Mouse (Mus musculus) induced T-regulatory cell, adult 2 months (primary cell): Measurements from ENCODE around the gene Hdac9.

ENCODE experiments used
- DNase-seq: peaks from one replicate; pipeline ENCODE4 v3.0.0-alpha.2; 2012; ENCODE audit warnings: low read depth

Hdac9 gene

DNA sequence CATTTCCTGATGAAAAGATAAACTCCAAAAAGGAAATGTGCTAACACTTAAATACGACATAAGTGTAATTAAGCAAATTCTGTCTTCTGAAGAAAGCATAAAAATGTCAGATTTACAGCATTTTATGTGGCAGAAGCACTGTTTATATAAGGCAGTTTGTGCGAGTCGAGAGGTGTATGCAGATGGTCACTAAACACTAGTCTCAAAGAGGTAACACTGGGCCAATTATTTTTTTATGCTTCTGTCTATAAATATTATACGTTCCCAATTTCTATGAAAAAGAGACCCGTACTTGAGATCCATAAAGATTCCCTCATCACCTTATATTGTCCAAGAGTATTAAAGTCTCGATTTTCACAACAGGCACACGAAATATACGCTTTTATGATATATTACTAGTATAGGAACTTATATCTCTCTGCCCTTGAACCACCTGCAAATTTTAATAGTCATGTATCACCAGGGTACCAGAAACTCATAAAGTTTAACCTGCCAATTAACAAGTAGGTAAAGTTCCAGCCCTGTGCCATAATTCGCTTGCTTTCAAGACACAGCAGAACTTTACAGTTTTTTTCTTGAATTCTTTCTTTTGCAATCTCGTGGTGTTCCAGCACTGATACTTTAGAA lies 322.6 kb downstream of the Hdac9 start:
- DNase-seq = no peak

DNA sequence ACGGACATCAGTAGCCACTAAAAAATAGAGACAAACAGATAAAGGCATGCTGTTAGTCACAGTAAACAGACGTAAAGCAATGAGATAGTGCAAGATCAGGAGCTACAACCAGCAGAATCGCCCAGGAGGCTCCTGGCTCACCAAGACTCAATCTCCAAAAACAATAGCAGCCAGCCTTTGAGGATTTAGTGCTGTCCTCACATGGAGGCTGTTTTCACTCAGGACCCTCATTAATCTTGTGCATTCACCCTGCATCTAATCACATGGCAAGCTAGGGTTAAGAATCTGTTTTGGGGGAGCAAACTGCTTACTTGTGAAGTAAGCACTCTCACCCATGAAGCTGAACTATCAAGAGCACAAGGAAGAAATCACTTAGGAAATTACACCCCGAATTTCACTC lies 329.7 kb downstream of the Hdac9 start:
- no peak for DNase-seq

GRCm38 (mm10) chr12:34582522-34582921 lies 334.4 kb downstream of the Hdac9 start:
- no peak for DNase-seq

- no peak for DNase-seq
These were observed 337.7 kb downstream of the Hdac9 start for GRCm38 (mm10) chr12:34579220-34579619.

- DNase-seq = no peak
These were observed 345.8 kb downstream of the Hdac9 start for GRCm38 (mm10) chr12:34571069-34571468.

DNA sequence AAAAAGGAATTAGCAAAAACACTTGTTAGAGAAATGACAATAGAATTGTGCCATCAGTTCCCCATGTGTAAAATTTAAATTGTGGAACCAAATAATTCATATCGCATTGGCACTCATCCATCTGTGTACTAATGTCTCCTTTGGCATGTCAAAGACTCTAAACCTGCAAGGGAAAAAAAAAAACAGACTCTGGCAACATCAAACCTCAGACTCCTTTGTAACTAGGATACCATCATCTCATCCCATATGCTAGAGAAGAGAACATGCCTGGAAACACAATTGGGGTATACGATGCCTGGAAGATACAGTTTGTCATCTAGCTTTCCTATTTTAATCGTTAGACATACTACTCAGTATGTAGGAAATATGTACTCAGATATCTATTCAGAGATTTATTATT lies 347.4 kb downstream of the Hdac9 start:
- no peak for DNase-seq

DNA sequence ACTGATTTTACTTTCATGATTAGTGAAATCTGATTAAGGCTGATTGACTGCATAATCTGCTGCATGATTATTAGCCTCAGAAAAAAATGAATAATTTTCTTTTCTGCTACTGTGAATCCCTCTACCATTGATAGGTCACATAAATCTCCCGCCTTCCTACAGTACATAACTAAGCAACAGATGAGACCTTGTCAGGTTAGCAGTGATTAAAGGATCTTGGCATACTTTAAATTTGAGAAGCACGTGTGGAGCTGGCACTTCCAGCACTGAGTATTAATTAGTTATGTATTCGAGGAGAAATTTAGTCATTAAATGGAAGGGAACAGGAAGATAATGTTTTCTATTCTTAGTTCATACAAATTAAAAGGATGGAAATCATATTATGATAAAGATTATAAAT lies 347.8 kb downstream of the Hdac9 start:
- no peak for DNase-seq

GRCm38 (mm10) chr12:34562331-34562730 lies 354.6 kb downstream of the Hdac9 start:
- peak; percentile 37 for DNase-seq

DNA sequence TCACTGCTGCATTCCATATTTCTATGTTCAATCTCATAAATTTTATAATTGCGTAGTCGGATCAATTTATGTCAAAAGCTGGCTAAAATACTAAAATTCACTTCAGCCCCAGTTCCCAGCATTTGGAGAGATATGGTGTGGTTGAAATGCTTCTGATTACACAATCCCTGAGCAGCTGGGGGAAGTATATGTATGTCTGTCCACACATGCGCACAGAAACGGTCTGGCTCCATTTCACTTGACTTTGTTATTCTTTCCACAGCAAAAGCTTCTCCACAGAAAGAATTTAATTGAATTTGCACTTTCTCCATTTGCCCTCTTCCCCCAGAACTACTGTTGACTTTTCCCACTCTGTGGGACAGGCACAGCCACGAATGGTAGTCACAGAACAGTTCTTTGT lies 357.9 kb downstream of the Hdac9 start:
- no peak for DNase-seq

GRCm38 (mm10) chr12:34554803-34555202 lies 362.1 kb downstream of the Hdac9 start:
- DNase-seq = no peak

GRCm38 (mm10) chr12:34550268-34550667 lies 366.6 kb downstream of the Hdac9 start:
- DNase-seq = no peak

GRCm38 (mm10) chr12:34529165-34529545 lies 387.7 kb downstream of the Hdac9 start:
- no peak for DNase-seq

DNA sequence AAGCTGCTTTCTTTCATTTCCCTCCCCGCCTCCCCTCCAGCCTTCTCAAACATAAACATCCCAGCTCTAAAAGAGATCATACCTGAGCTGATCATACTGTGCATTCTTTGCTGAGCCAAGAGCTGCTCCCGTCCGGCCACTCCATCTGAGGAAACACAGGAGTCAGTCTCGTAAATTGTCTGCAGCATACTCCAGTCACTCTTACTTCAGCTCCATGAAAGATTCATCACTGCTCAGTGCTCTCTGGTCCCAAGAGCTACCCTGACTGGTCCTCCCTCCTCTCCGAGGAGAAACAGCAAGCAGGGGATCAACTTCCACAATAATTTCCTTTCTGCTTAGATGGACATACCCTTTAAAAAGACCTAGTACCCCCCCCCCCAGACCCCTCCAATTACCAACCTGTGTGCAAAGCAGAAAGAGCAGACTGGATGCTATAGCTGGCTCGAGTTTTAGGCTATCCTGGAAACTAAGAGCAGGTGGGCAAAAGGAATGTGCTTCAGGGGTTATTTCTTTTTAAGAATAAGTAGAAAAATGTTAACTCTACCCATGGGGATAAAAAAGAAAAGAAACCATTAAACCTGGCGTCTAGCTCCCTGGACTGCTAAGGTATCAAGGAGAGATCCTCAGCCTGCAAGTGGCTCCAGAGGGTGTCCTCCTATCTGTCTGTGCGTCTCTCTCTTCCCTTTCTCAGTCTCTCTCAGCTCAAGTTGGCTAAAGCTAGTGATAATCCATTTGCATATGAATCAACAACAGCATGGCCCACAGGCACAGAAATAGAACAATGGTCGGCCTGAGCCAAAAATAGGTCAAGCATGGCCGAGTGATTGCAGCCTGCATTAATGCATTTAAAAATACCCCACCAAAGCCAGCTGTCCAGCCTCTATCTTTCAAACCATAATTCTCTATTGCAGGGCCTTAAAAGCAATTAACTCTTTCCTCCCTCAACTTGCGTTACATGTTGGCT lies 388.4 kb downstream of the Hdac9 start:
- DNase-seq = no peak

DNA sequence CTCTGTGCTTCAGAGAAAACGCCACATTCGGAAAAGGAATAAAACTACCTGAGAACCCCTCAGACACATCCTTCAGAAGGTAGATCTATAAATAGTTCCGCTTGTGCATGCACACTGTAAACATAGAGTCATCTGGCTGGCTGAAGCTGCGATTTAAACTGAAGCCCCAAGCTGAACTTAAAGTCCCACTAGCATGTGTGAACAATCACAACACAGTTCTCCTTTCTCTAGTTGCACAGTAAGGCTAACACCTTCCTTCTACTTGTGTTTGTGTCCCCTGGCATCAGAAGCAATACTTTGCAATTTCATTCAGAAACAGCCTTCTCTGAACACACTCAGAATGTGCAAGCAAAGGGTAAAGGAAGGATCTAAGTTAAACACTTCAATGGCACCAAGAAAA lies 389.1 kb downstream of the Hdac9 start:
- DNase-seq = no peak

DNA sequence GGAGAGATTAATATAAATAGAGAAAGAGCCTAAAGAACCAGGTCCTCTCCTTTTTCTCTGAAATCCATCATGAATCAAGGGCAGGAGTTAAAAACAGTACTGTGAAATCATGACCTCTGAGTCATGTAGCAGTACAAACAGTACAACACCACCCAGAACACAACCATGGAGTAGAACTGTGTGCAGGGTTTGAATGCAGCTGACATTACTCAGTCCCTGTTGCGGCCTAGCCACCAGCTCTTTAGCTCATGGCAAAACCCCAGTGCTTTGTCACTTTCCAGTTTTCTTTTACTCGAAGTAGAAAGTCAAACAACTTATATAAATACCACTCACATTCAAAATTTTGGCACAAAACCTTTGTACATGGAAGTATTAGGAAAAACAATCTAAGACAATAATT lies 395.4 kb downstream of the Hdac9 start:
- no peak for DNase-seq

GRCm38 (mm10) chr12:34516769-34517562 lies 399.9 kb downstream of the Hdac9 start:
- no peak for DNase-seq

DNA sequence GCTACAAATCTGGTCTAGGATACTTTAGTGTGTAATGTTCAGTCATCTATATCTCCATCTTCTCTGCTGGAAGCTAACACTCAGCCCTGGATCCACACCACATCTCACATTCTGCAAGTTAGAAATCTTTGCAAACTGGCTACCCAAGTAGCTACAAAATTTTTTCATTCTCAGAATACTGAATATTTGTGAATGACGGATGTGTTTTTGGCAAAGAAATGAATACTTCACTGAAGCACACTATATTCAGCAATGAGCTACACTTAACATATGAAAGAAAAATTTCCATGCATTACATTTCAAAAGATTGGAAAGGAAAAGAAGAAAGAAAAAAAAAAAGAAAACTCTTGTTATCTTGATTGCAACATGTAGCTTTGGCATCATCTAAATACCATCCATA lies 410.6 kb downstream of the Hdac9 start:
- DNase-seq = no peak

GRCm38 (mm10) chr12:34498751-34499626 lies 417.9 kb downstream of the Hdac9 start:
- DNase-seq = no peak

DNA sequence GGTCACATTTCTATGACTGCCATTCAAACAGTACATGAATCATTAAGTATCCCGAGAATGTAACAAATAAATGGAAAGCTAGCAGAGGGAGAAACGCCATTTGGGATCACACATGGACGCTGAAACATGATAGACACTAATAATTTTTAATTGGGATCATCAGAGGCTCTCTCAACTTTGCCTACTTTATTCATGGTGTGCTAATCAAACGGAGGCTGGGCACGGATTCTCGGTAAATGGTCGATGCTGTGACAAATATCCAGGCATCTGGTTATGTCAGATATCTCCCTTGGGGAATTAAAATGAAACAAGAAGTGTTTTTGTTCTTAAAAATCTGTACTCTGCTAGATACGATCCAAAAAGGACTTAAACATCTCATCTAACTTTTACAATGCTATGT lies 418.6 kb downstream of the Hdac9 start:
- no peak for DNase-seq

- peak; percentile 21 for DNase-seq
These were observed 419.2 kb downstream of the Hdac9 start for GRCm38 (mm10) chr12:34497702-34498101.

DNA sequence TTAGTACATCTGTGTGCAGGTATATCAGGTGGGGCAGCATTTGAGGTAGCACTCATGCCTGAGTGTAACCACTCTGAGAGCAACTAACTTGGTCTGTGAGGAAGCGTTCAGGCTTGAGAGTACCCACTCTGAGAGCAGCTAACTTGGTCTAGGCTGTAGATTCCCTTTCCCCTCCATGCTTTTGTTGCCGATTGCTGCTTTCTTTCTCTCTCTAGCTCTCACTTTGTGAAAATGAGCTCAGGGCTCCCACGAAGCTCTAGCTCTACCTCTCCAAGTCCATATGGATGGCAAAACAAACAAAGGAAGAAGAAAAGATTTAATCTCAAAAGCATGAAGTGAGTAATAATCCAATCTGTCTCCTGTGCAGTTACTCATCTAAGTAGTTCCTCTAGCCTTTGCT lies 421.0 kb downstream of the Hdac9 start:
- DNase-seq = peak; percentile 15

DNA sequence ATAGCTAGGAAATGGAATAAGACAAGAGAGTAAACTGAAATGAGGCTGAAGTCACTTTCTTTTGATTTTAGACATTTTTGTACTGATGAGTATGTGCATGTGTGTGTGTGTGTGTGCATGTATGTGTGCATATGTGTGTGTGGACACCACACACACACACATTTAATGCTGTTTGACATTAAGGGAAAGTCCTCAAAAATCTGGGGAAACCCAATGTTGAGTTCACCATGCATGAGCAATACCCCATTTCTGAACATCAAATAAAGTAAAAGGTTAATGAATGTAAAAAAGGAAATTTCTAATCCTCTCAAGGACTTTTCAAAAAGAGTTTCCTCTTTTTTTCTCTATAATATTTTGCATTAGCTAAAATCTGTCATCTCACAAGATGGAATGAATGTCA lies 427.3 kb downstream of the Hdac9 start:
- no peak for DNase-seq
